Mouse (Mus musculus) brain, embryonic 14.5 days (tissue): ENCODE measurements around the gene 1700001C19Rik.
A peak's percentile ranks its signal among the peaks of the same experiment; 100 is the strongest.

Experiments used
- CTCF ChIP-seq: fragments of 200-500 bp; IDR thresholded peaks from 2 replicates; pipeline ENCODE4 v1.5.1; 2012; ENCODE audit warnings: inconsistent platforms, mild to moderate bottlenecking, moderate library complexity, borderline replicate concordance; ENCODE audit not compliant: insufficient read depth, insufficient read length; ENCODE audit errors: extremely low read depth
- POLR2A ChIP-seq: fragments of 200-500 bp; IDR thresholded peaks from 2 replicates; pipeline ENCODE4 v1.6.1; 2012; ENCODE audit warnings: mild to moderate bottlenecking, inconsistent platforms, borderline replicate concordance; ENCODE audit not compliant: poor library complexity, insufficient read depth, insufficient read length, severe bottlenecking; ENCODE audit errors: extremely low read depth

GRCm38 (mm10) chr17:47473434-47473974, 36.3 kb upstream of the 1700001C19Rik start:
- TF ChIP-seq CTCF: peak; percentile 81
- TF ChIP-seq POLR2A: no peak
